Mouse (Mus musculus) heart, postnatal 14 days (tissue): ENCODE measurements around the gene Ogdh. TPM values are rescaled to one million over a fixed set of nuclear protein-coding genes. Genes with fewer than 3 reads are reported as not detected.
"Not testable (repeated sequence)": the region's sequence is repeated elsewhere in the genome, so short reads cannot be mapped to it uniquely, and the experiment has no call there.

ENCODE experiments used
- DNase-seq, 2 experiments: peaks; one replicate each; pipeline ENCODE4 v3.0.0; 2021 to 2022
- intact Hi-C: fragments of 180-260 bp; cut with DNase I; formaldehyde crosslinking; loops from one replicate; pipeline ENCODE4 v1.15.1; 2025
- total RNA-seq, 2 experiments: library from RNA; stranded (reverse); gene quantifications; 2 replicates each; pipeline ENCODE4 v1.2.3; 2021

Ogdh gene
- total RNA-seq, 2 experiments from 2014 or later, result 1,493 to 1,546 TPM

DNA sequence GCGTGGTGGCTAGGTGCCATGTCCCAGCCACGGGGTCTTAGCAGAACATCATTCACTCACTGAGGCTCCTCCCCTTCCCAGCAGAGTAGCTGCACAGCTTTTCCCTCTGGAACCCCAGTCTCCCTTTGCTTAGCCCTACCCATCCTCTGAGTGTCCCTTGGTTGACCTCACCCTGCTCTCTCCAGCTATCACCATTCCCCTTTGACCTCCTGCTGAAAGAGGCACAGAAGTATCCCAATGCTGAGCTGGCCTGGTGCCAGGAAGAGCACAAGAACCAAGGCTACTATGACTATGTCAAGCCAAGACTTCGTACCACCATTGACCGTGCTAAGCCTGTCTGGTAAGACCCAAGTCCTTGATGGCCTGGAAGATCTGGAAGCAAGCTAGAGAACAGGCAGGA lies 63.7 kb downstream of the Ogdh start:
- no peak for DNase-seq
- intact Hi-C loops, result no loop called here

DNA sequence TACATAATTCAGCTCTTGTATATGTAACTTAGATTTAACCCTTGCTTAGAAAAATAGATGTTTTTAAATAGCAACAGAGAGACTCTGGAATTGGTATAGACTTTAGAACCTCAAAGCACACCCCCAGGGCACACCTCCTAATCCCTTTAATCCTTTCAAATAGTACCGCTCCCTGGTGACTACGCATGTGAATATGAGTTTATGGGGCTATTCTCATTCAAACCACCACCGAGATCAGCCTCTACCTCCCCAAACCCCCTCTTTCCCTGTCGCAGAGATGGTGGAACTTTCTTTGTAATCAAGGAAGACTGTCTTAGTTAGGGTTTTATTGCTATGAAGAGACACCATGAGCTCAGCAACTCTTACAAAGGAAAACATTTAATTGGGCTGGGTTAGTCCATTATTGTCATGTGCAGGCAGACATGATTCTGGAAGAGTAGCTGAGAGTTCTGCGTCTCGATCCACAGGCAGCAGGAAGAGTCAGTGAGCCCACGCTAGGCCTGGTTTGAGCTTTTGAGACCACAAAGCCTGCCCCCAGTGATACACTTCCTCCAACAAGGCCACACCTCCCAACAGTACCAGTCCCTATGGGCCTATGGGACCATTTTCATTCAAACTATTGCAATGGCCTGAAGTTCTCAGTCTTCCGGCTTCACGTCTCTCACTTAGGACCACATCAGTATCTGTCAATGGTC lies 73.3 kb downstream of the Ogdh start:
- DNase-seq, result no peak
- intact Hi-C loops, result no loop called here

DNA sequence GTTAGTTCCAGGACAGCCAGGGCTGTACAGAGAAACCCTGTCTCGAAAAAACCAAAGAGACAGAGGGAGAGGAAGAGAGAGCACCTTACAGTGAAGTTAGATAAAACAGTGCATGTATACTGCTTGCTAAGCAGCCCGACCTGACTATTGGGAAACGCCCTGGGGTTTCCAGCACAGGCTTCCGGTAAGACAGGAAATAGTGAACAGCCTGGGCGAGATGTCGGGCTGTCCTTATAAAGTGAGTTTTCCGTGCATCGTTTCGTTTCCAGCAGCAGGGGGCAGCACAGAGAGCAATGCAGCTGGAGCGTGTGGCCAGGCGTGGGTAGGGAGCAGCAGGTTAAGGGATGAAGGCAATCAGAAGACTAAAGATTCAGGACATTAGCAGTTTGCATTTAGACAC lies 74.5 kb downstream of the Ogdh start:
- peak; percentile 76 to 84 for DNase-seq
- intact Hi-C loops, result loop anchor here (2.0 kb wide), 1 partner anchor 45 kb away; no protein-coding TSS in a partner anchor

DNA sequence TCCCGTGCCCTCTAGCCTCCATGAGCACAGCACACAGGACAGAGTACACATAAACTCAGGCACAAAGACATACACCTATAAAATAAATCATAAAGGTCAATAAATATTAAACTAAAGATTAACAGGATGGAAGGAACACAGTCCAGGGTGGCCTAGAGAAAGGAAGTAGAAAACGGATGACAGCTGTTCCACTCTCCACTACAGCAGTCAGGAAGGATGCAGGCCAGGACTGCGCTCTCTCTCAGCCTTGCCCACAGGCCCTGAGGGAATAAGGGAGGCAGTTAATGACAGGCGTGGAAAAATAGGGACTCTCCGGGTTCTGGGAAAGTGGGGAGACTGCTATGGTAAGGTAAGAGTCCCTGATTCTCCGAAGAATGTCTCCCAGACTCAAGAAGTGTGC lies 75.0 kb downstream of the Ogdh start:
- intact Hi-C loops, result loop anchor here (2.0 kb wide), 1 partner anchor 44 kb away; no protein-coding TSS in a partner anchor
- no peak for DNase-seq

DNA sequence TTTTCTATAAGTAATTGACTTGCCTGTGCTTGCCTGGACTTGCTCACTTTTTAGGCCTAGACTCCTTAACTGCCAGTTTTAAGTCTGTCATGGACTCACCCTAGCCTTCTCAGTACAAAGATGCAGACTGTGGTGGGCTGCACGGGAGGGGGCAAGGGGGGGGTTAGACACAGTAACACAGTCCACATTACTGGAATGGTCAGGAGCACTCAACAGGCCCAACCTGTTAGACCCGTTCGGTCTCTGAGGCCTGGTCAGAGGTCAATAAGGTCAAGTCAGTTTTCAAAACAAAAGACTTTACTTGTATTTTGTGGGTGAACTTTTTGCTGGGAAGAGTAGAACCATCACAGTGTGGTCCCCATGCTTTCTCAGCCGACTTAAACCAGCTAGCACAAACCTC lies 75.7 kb downstream of the Ogdh start:
- intact Hi-C loops, result loop anchor here (2.0 kb wide), 1 partner anchor 44 kb away; no protein-coding TSS in a partner anchor
- DNase-seq, result no peak

DNA sequence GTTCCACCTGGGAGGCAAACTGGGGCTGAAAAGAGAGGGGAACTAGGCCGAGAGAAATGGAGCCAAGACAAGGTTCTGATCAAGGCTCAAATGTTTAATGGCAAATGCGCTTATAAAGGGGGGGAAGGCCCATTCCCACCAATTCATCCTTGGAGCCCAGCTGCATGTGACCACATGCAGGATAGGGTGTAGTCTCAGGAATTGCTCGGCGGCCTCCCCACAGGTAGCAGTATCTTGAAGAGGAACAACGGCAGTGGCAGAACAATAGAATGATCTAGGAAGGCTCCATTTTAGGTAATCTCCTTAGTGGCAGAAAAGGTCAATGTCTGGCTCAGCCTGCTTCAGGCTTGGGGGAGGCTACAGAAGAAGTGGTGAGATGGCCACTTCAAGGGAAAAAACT lies 76.6 kb downstream of the Ogdh start:
- not testable (repeated sequence) for DNase-seq
- intact Hi-C loops, result loop anchor here (2.0 kb wide), 1 partner anchor 43 kb away; no protein-coding TSS in a partner anchor

DNA sequence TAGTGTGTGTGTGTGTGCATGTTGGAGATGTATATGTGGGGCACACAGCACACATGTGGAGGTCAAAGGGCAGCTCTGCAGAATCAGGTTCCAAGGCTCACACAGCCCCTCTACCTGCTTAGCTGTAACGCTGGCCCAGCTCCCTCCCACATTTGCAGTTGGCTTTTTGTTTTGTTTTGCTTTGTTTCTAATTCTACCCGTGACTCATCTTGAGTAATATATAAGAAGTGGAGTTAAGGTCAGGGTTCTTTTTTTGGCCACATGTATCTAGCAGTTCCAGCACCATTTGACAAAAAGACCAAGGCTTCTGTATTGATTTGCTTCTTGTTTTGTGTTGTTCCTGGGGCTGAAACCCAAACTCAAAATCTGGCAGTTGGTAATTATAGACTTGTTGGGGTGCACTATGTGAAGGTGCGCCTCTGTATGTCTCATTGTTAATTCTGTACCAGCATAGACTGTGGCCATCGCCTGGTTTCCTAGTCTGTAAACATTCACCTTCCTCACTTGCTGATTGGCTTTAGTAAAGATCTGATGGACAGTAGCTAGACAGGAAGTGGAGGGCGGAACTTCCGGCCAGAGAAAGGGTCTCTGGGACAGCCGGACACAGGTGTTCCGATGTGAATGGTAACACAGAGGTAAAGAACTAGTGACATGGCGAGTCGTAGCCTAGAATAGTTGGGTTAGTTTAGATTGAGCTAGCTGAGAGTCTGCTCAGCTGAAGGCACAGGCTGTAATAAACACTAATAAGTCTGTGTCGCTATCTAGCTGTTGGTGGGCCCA lies 80.1 kb downstream of the Ogdh start:
- intact Hi-C loops, result no loop called here
- DNase-seq, result no peak

DNA sequence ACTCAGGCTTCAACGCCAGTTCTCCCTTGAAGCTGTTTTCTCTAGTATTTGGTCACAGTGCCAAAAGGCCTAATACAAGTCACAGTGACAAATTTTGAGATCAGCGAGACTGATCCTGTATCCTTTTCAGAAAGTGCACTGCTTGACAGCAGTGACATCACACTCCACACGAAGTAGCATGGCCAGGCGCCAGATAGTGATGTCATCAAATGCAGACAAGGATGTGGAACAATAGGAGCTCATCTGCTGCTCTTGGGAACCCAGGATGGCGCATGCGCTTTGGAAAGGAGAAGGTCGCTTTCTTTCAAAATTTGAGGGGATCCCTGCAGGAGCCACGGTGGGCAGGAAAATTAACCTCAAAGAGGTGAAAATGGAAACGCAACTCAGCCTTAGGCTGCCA lies 81.4 kb downstream of the Ogdh start:
- intact Hi-C loops, result no loop called here
- no peak for DNase-seq

DNA sequence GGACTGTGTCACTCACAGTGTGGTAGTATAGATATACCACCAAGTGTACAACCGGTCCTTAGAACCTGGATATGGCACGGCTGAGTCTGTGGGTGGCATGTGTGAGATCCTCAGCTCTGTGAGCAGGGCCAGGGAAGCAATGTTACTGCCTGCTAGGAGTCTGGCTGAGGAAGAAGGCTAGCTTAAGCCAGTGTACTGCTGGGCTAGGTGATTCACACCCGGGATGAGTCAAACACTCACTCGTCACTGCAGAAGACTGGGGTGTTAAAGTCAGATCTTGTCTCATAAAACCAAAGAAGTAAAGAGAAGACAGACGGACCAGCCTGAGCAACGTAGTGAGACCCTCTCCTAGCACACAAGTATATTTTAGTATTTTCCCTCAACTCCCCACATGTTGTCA lies 89.5 kb downstream of the Ogdh start:
- no peak for DNase-seq
- intact Hi-C loops, result no loop called here

DNA sequence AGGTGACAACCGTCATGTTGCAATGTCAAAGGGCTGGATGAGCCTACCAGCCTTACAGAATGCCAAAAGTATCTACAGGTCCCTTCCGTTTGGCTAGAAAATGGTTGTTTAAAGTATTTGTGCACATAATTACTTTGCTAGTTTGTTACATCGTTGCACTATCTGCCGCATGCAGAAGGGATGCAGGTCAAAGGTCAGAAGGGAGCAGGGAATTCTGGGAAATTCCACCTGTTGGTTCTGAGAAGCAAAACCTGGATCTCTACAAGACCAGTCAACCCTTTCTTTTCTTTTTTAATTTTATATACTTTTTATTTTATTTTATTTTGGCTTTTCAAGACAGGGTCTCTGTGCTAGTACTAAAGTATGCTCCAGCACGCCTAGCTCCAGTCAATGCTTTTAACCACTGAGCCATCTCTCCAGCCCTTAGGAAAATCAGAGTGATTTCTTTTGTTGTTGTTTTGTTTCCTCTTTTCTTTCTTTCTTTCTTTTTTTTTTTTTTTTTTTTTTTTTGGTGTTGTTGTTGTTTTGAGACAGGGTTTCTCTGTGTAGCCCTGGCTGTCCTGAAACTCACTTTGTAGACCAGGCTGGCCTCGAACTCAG lies 96.8 kb downstream of the Ogdh start:
- no peak for DNase-seq
- intact Hi-C loops, result no loop called here

DNA sequence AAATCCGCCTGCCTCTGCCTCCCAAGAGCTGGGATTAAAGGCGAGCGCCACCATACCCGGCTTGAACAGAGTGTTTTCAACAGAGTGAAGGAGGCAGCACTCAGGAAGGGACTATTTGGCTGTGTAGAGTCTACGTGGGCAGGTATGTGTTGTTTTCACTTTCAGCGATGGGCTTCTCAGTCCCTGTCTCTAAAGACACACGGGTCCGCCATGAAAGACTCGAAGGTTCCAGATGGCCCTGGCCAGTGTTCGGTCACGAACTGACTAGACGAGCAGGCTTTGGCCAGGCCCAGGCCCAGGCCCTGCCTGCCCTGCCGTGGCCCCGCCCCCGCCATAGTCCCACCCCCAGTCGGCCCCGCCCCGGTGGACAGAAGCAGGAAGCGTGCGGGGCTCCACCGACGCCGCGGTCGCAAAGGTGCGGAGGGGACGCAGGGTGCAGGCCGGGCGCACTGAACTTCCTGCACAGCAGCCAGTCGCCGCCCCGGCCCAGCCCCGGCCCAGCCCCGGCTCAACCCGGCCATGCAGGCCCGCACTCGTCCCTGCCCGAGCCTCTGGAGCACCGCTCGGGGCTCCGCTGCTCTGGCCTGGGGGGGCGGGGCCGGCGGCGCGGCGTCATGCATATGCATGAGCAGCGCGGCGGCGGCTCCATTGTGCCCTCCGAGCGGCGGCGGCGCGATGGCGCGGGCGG lies 97.4 kb downstream of the Ogdh start, which contains the start of gene Zmiz2:
TSS of gene Zmiz2 (plus strand) at position 349 of the 688 bp plus-strand sequence.
- DNase-seq, result peak; percentile 96 to 97
- intact Hi-C loops, result no loop called here

DNA sequence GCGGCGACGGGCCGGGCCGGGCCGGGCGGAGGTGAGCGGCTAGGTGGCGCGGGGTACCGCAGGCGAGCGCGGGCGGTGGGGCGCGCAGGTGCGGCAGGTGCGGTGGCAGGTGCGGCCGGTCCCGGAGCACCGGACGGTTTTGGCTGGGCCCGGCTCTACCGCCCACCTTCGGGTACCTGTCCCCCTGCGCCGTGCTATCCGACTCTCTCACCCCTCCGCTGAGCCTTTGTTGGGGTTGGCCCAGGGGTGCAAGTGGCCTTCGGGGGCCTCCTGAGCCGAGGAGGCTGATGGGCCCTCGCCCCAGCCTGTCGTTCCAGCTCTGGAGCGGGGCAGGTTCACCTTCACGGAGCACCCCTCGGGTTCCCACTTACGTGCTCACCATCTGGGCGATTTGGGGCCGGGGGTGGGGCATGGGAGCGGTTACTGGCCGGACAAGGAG lies 98.1 kb downstream of the Ogdh start:
- DNase-seq, result no peak
- intact Hi-C loops, result no loop called here

DNA sequence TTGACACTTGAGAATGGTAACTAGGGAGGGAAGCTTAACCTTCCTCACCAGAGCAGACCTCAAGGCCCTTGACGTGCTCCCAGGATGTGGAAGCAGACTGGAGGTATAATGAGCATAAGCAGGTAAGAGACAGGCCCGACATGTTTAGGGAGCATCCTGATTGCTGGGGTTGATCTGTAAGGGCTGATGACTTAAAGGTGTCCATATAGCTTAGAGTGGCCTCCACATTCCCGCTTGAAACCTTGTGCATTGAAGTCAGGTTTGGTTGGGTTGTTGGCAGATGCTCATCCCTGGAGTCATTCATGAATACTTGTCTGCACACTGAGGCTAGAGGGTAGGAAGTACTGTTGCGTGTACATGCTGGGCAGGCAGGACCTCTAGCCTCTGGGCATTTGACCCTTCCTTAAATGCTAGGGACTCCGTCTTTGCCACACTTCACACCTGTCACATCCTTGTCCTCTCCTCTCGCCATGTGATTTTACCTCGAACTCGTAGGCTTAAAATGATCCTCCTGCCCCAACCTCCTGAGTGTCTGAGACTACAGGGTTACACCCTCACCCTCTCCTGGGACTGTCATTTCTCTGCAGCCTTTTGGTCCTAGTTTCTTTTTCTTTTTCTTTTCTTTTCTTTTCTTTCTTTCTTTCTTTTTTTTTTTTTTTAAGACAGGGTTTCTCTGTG lies 99.1 kb downstream of the Ogdh start:
- no peak for DNase-seq
- intact Hi-C loops, result no loop called here

DNA sequence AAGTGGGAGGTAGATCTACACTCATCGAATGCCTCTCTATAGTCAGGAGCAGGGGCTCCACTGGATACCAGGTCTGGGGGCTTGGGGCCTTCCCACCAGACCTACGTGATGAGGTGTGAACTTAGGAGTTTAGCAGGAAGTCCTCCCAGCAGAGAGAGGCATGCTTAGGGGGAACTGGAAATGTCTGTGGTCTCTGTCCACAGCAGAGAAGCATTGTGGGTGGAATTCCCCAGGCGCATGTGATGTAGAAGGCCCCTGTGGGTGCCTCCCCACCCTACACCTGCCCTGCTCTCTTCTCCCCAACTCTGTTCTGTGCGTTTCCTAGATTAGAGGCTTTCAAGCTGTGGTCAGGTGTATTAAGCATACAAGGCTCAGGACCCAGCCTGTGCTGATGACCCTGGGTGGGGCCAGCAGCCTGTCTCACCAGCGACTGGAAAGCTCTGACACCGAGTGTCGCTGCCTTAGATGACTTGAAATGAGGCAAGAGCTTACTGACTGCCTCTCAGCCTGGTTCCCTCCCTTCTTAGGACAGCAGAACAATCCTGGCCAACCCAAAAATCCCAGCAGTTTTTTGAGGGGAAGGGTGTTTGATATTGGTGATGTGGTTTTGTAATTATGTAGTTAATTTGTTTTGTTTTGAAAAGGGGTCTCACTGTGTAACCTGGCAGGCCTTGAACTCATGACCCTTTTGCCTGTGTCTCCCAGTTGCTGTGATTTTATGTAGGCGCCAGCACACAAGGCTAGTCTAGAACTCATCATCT lies 100.3 kb downstream of the Ogdh start:
- DNase-seq, result no peak
- intact Hi-C loops, result no loop called here

DNA sequence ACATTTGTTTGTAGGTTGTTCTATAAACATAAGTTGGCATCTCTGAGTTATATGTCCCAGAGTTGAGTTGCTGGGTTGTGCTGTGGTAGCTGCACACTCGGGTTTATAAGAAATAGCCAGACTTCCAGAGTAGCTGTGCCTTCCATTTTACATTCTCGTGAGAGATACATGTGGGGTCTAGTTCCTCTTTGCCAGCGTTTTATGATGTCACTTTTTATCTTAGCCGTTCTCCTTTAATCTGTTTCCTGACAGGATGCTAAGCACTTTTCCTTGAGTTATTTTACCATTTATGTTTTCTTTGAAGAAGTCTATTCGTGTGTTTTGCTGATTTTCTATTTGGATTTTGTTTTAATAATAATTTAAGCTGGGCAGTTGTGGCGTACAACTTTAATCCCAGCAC lies 101.4 kb downstream of the Ogdh start:
- intact Hi-C loops, result no loop called here
- no peak for DNase-seq

DNA sequence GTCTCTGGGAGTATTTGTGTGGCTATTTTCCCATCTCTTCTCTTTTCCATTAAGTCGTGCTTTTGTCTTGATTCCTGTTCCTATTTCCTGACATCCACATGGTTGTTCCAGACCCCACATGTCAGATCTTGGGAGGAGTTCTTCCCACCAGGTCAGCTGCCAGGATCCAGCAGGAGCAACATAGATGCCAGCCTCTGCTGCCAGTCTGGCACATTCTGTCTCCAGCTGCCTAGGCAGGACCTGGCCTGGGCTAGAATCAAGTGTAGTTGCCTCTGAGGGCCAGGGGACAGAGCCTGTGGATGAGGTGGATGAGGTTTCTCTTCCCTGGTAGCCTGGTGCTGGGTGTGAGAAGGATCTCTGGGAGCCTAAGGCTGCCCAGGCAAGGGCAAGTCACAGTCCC lies 102.4 kb downstream of the Ogdh start:
- DNase-seq, result no peak
- intact Hi-C loops, result no loop called here

DNA sequence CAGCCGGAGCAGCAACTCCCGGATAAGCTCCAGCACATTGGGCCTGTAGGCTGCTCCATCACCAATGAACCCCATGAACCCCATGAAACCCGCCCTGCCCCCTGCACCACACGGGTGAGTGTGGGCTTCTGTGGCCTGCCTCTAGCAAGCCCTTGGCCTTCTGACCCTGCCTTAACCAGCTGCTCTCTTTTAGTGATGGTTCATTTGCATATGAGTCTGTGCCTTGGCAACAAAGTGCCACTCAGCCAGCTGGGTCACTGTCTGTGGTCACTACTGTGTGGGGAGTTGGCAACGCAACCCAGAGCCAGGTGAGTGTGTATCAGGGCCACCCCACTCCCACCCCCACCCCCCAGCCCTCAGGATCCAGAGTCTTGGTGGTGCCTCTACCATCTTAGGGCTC lies 104.1 kb downstream of the Ogdh start:
- intact Hi-C loops, result no loop called here
- DNase-seq, result no peak

DNA sequence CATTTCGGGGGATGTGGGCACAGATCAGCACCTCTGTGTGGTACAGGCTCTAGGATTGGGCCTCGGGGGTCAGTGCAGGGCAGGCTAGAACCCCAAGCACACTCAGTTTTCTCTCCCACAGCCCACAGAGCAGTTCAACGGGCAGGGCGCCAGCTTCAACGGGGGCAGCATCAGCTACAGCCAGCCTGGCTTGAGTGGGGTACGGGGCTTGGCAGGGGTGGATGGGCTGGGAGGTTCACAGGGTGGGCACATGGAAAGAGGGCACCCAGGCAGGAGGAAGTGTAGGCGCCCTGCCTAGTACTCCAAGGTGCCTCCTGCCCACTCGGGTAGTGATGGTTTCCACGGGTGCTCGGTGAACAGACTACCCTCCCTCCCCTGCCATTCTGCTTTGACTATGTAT lies 106.7 kb downstream of the Ogdh start:
- DNase-seq, result no peak
- intact Hi-C loops, result no loop called here
